17 mouse cellular contexts compared by ENCODE assay signal in genomic region chr3:32361221-32361620, GRCm38 (mm10). TPM values are rescaled to one million over a fixed set of nuclear protein-coding genes. Genes with fewer than 3 reads are reported as not detected.
DNase-seq lines count a peak whose midpoint lies in the region; ATAC-seq and TF ChIP-seq lines count a peak whose summit lies in the region.
"Had no signal": no experiment of that assay in that cellular context is flagged by ENCODE, and none has a peak within 500 bp of the region (broad histone marks: within the 10 kb centered on the region; RNA-seq: fewer than 3 reads in every experiment).

No protein-coding gene starts in this region.

- H3K27ac ChIP-seq in heart, embryonic 13.5 days (replicated peaks), result no peak overlapping the region
- H3K27ac ChIP-seq in limb, embryonic 13.5 days, result no peak overlapping the region
- no peak overlapping the region for H3K27ac ChIP-seq in limb, embryonic 10.5 days
- H3K27ac ChIP-seq in intestine, embryonic 15.5 days, result no peak overlapping the region
- H3K27ac ChIP-seq: heart, adult 2 months; hindbrain, embryonic 15.5 days; limb, embryonic 12.5 days; liver, embryonic 14.5 days; stomach, embryonic 15.5 days had no signal

- peaks cover 24% of the 10 kb centered on the region for H3K4me1 ChIP-seq in heart, embryonic 13.5 days
- peaks cover 22% of the 10 kb centered on the region for H3K4me1 ChIP-seq in limb, embryonic 13.5 days
- peaks cover 17% of the 10 kb centered on the region for H3K4me1 ChIP-seq in limb, embryonic 10.5 days
- peaks cover 57% of the 10 kb centered on the region for H3K4me1 ChIP-seq in E14TG2a.4 (replicated peaks; ENCODE audit: low read depth, low read length)
- peaks cover 7% of the 10 kb centered on the region; the same call in 1 of the 2 replicates for H3K4me1 ChIP-seq in intestine, embryonic 15.5 days (replicated peaks)

- no peak overlapping the region for H3K4me2 ChIP-seq in heart, embryonic 13.5 days
- H3K4me2 ChIP-seq in limb, embryonic 13.5 days (replicated peaks), result no peak overlapping the region
- no peak overlapping the region for H3K4me2 ChIP-seq in intestine, embryonic 15.5 days (replicated peaks)
- H3K4me2 ChIP-seq: hindbrain, embryonic 15.5 days; limb, embryonic 12.5 days; stomach, embryonic 15.5 days had no signal

- H3K4me3 ChIP-seq in heart, embryonic 13.5 days, result no peak overlapping the region
- no peak overlapping the region for H3K4me3 ChIP-seq in limb, embryonic 13.5 days
- H3K4me3 ChIP-seq in limb, embryonic 10.5 days, result no peak overlapping the region
- H3K4me3 ChIP-seq in E14TG2a.4 (replicated peaks; ENCODE audit: low read length), result peak overlapping the region; percentile 57
- no peak overlapping the region for H3K4me3 ChIP-seq in intestine, embryonic 15.5 days (replicated peaks)
- H3K4me3 ChIP-seq: erythroblast, embryonic 14.5 days; heart, adult 2 months; hindbrain, embryonic 15.5 days; limb, embryonic 12.5 days; myocyte; stomach, embryonic 15.5 days had no signal

- no peaks in the 10 kb centered on the region for H3K9me3 ChIP-seq in heart, embryonic 13.5 days
- no peaks in the 10 kb centered on the region for H3K9me3 ChIP-seq in limb, embryonic 13.5 days
- no peaks in the 10 kb centered on the region for H3K9me3 ChIP-seq in limb, embryonic 10.5 days (replicated peaks)
- H3K9me3 ChIP-seq in E14TG2a.4 (ENCODE audit: low read length), result no peaks in the 10 kb centered on the region
- H3K9me3 ChIP-seq in intestine, embryonic 15.5 days, result no peaks in the 10 kb centered on the region
- H3K9me3 ChIP-seq: hindbrain, embryonic 15.5 days; limb, embryonic 12.5 days; stomach, embryonic 15.5 days had no signal

- in situ Hi-C loops in Patski (cut with MboI; ENCODE audit: low pct_unique_long_range_greater_than_20kb), result no loop called here

- intact Hi-C loops in heart, postnatal 25 days (cut with DNase I), result no loop called here

- H3K9ac ChIP-seq in heart, embryonic 13.5 days, result peak overlapping the region; percentile 44
- H3K9ac ChIP-seq in limb, embryonic 13.5 days, result 0 out of 2 replicates have a peak overlapping the region, but pooled peaks have one; percentile 13
- H3K9ac ChIP-seq in intestine, embryonic 15.5 days, result no peak overlapping the region
- H3K9ac ChIP-seq: hindbrain, embryonic 15.5 days; limb, embryonic 12.5 days; liver, embryonic 14.5 days; stomach, embryonic 15.5 days had no signal

- WGBS in heart, embryonic 13.5 days, result 47% methylated on average over 6 of the region's 6 CpGs
- WGBS in limb, embryonic 13.5 days, result 24% methylated on average over 6 of the region's 6 CpGs
- WGBS in limb, embryonic 10.5 days, result 69% methylated on average over 6 of the region's 6 CpGs
- 43% methylated on average over 6 of the region's 6 CpGs for WGBS in intestine, embryonic 15.5 days

- no peak for ATAC-seq in heart, embryonic 13.5 days (ENCODE audit: extremely low read depth, insufficient number of reproducible peaks, low FRiP score, low TSS enrichment)
- ATAC-seq in limb, embryonic 13.5 days (ENCODE audit: low FRiP score, low read depth), result no peak
- no peak for ATAC-seq in Patski
- ATAC-seq in intestine, embryonic 15.5 days, result no peak

- POLR2A ChIA-PET in Patski (lab: Charles Lee), result interaction anchor here (0.9 kb wide), 1 partner anchor 10 kb away, joined by 3 read pairs; no protein-coding TSS in a partner anchor

- DNase-seq in heart, postnatal 25 days (ENCODE audit: low spot score), result no peak
- no peak for DNase-seq in limb, embryonic 10.5 days (ENCODE audit: low spot score)
- peak; percentile 58 for DNase-seq in Patski (ENCODE audit: low read depth, low spot score)
- DNase-seq: gastrocnemius, postnatal 14 days; heart, adult 2 months; right cerebral cortex, adult 18-20 months; thymus, adult 2 months had no signal

- no peaks in the 10 kb centered on the region for H3K36me3 ChIP-seq in heart, embryonic 13.5 days
- 0 out of 2 replicates have a peak, but pooled peaks cover 3% of the 10 kb centered on the region for H3K36me3 ChIP-seq in limb, embryonic 13.5 days
- no peaks in the 10 kb centered on the region for H3K36me3 ChIP-seq in limb, embryonic 10.5 days
- peaks cover 49% of the 10 kb centered on the region for H3K36me3 ChIP-seq in E14TG2a.4 (ENCODE audit: insufficient read depth, low read length)
- no peaks in the 10 kb centered on the region for H3K36me3 ChIP-seq in intestine, embryonic 15.5 days
- H3K36me3 ChIP-seq: stomach, embryonic 15.5 days had no signal

- no peaks in the 10 kb centered on the region for H3K27me3 ChIP-seq in heart, embryonic 13.5 days (replicated peaks)
- no peaks in the 10 kb centered on the region for H3K27me3 ChIP-seq in limb, embryonic 13.5 days
- peaks cover 1% of the 10 kb centered on the region; the same call in 1 of the 2 replicates for H3K27me3 ChIP-seq in limb, embryonic 10.5 days (ENCODE audit: low read depth, poor library complexity, severe bottlenecking)
- peaks cover 5% of the 10 kb centered on the region for H3K27me3 ChIP-seq in E14TG2a.4 (ENCODE audit: insufficient read depth, low read length)
- H3K27me3 ChIP-seq in Patski, result no peaks in the 10 kb centered on the region
- no peaks in the 10 kb centered on the region for H3K27me3 ChIP-seq in intestine, embryonic 15.5 days (replicated peaks)
- H3K27me3 ChIP-seq: hindbrain, embryonic 15.5 days; stomach, embryonic 15.5 days had no signal

- no peak for TF ChIP-seq CTCF in E14TG2a.4 (conservative IDR thresholded peaks at IDR 0.05; ENCODE audit: low read length)
- TF ChIP-seq CTCF in Patski (IDR thresholded peaks at IDR 0.05), result no peak

- CTCF ChIA-PET in Patski (lab: Charles Lee), result interaction anchor here (1.2 to 3.1 kb wide), 3 partner anchors 12 to 28 kb away, joined by 4 to 13 read pairs (median 13); no protein-coding TSS in a partner anchor

RNA-seq across cellular contexts. Expression of gene Zmat3, which starts 4.6 kb away (rescaled TPM):
- 3.3 and 3.9 TPM in 2 replicates for polyA plus RNA-seq in heart, embryonic 13.5 days (2015; fragmentation: Nextera tagmentation; extraction: Ambion mirVana)
- total RNA-seq in heart, postnatal 25 days (2021), result 1 to 10 TPM; 6.2 to 7.0 TPM
- polyA plus RNA-seq in limb, embryonic 13.5 days (2015; fragmentation: Nextera tagmentation; extraction: Ambion mirVana), result 5.5 and 5.7 TPM in 2 replicates
- 4.7 and 5.4 TPM in 2 replicates for polyA plus RNA-seq in limb, embryonic 10.5 days (2016; fragmentation: Nextera tagmentation; extraction: Ambion mirVana)
- 23.8 TPM for polyA plus RNA-seq in Patski (2021)
- 3.6 and 4.2 TPM in 2 replicates for polyA plus RNA-seq in intestine, embryonic 15.5 days (2015; fragmentation: Nextera tagmentation; extraction: Ambion mirVana)

RNA-seq across cellular contexts. Expression of gene Pik3ca, which starts 36.2 kb away (rescaled TPM):
- 5.2 and 7.4 TPM in 2 replicates for polyA plus RNA-seq in heart, embryonic 13.5 days (2015; fragmentation: Nextera tagmentation; extraction: Ambion mirVana)
- total RNA-seq in heart, postnatal 25 days (2021), result 10 to 100 TPM; 45.8 to 54.2 TPM
- 8.5 and 10.6 TPM in 2 replicates for polyA plus RNA-seq in limb, embryonic 13.5 days (2015; fragmentation: Nextera tagmentation; extraction: Ambion mirVana)
- polyA plus RNA-seq in limb, embryonic 10.5 days (2016; fragmentation: Nextera tagmentation; extraction: Ambion mirVana), result 8.3 and 8.6 TPM in 2 replicates
- polyA plus RNA-seq in Patski (2021), result 60.0 TPM
- polyA plus RNA-seq in intestine, embryonic 15.5 days (2015; fragmentation: Nextera tagmentation; extraction: Ambion mirVana), result 7.9 and 10.9 TPM in 2 replicates
